Mouse (Mus musculus) neural tube, embryonic 15.5 days (tissue): Measurements from ENCODE around the gene Mrps21. TPM values are rescaled to one million over a fixed set of nuclear protein-coding genes. Genes with fewer than 3 reads are reported as not detected.
"Not testable (repeated sequence)": the region's sequence is repeated elsewhere in the genome, so short reads cannot be mapped to it uniquely, and the experiment has no call there.

Source experiments
- ATAC-seq: fragments of 200-750 bp; cut with Nextera tagmentation; 2 replicates; pipeline ENCODE4 v1.8.0; 2017; ENCODE audit warnings: mild to moderate bottlenecking, moderate TSS enrichment, moderate library complexity; ENCODE audit not compliant: low FRiP score
- H3K27ac ChIP-seq: fragments of 300-500 bp; sonication (generic); replicated peaks from 2 replicates; pipeline ENCODE4 v1.5.1; 2015; ENCODE audit warnings: mild to moderate bottlenecking, inconsistent platforms
- H3K27me3 ChIP-seq: fragments of 300-500 bp; sonication (generic); replicated peaks from 2 replicates; pipeline ENCODE4 v1.6.1; 2015; ENCODE audit warnings: inconsistent platforms
- H3K36me3 ChIP-seq: fragments of 300-500 bp; sonication (generic); 2 replicates; pipeline ENCODE4 v1.6.1; 2015; ENCODE audit warnings: inconsistent platforms
- H3K4me1 ChIP-seq: fragments of 300-500 bp; sonication (generic); 2 replicates; pipeline ENCODE4 v1.6.1; 2015; ENCODE audit warnings: inconsistent platforms
- H3K4me2 ChIP-seq: fragments of 300-500 bp; sonication (generic); 2 replicates; pipeline ENCODE4 v1.6.1; 2015; ENCODE audit warnings: inconsistent platforms, mild to moderate bottlenecking, moderate library complexity
- H3K4me3 ChIP-seq: fragments of 300-500 bp; sonication (generic); replicated peaks from 2 replicates; pipeline ENCODE4 v1.5.1; 2015; ENCODE audit warnings: mild to moderate bottlenecking, inconsistent platforms
- H3K9ac ChIP-seq: fragments of 300-500 bp; sonication (generic); replicated peaks from 2 replicates; pipeline ENCODE4 v1.6.1; 2015; ENCODE audit warnings: mild to moderate bottlenecking, inconsistent platforms
- H3K9me3 ChIP-seq: fragments of 300-500 bp; sonication (generic); replicated peaks from 2 replicates; pipeline ENCODE4 v1.6.1; 2016; ENCODE audit warnings: inconsistent platforms
- WGBS: fragments of 180-500 bp; shearing (Covaris S2); methylation state at CpG from one replicate; pipeline ENCODE4 v1.1.7; 2015; ENCODE audit warnings: mixed read lengths; 5-methylcytosine and 5-hydroxymethylcytosine counted together
- polyA plus RNA-seq: library from polyadenylated mRNA; unstranded; fragments of >200 nt; fragmentation: Nextera tagmentation; extraction: Ambion mirVana; gene quantifications from 2 replicates; pipeline ENCODE4 v1.2.1, GENCODE M21; 2015

The Mrps21 gene
- polyA plus RNA-seq, 1 experiment from 2014 or later: 296 TPM

- Histone ChIP-seq H3K4me2 (no peak overlapping the region), H3K27ac (no peak overlapping the region), H3K4me3 (no peak overlapping the region), H3K9me3 (no peaks in the 10 kb centered on the region), H3K4me1 (peaks cover 34% of the 10 kb centered on the region), H3K36me3 (no peaks in the 10 kb centered on the region; the same call in 1 of the 2 replicates), H3K9ac (no peak overlapping the region), H3K27me3 (peaks cover 12% of the 10 kb centered on the region)
- ATAC-seq: no peak
Observed at GRCm38 (mm10) chr3:95902373-95902625, 31.0 kb upstream of the Mrps21 start.

- 69% methylated on average over 9 of the region's 9 CpGs for WGBS
- Histone ChIP-seq H3K27me3 (peaks cover 11% of the 10 kb centered on the region), H3K4me2 (no peak overlapping the region), H3K27ac (no peak overlapping the region), H3K9ac (no peak overlapping the region), H3K4me3 (no peak overlapping the region), H3K36me3 (no peaks in the 10 kb centered on the region; the same call in 1 of the 2 replicates), H3K4me1 (peaks cover 30% of the 10 kb centered on the region), H3K9me3 (no peaks in the 10 kb centered on the region)
- ATAC-seq: no peak
Observed at GRCm38 (mm10) chr3:95901616-95902372, 30.5 kb upstream of the Mrps21 start.

DNA sequence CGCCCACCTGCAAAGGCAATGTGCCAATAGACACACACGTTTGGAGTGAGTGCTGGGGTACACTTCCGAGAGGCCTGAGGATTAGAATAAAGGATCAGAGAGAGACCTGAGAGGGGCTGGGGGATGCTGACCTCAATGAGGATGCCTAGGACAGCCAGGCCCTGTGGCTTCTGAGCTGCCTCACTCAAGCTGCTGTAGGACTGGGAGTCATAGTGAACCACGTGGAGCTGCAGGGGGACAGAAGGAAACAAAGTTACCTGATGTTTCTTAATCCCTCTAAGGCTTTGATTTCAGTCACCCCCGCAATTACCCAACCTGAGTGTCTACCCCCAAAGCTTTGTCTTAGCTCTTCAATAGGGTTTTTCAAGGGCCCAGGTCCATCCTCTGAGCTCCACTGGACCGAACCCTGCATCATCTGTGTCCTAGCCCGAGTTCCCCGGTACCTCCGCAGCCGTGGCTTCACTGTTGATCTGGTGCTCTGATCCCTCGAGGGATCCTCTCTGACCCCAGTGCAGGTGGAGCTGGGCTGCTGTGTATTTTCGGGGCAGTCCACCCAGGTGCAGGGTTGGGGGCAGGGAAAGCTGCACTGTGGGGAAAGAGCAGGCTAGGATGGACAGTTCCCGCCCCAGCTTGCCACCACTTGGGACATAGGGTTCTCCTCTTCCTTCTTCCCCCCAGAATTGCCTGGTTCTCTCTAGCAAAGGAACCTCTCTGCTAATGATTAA is 28.6 kb upstream of the Mrps21 start:
- H3K36me3 ChIP-seq: no peaks in the 10 kb centered on the region; the same call in 1 of the 2 replicates
- WGBS: 84% methylated on average over 13 of the region's 13 CpGs
- peaks cover 8% of the 10 kb centered on the region for H3K27me3 ChIP-seq
- ATAC-seq: no peak
- peaks cover 23% of the 10 kb centered on the region for H3K4me1 ChIP-seq
- H3K4me2 ChIP-seq: no peak overlapping the region
- H3K9me3 ChIP-seq: no peaks in the 10 kb centered on the region
- H3K27ac ChIP-seq: no peak overlapping the region
- no peak overlapping the region for H3K9ac ChIP-seq
- H3K4me3 ChIP-seq: no peak overlapping the region

DNA sequence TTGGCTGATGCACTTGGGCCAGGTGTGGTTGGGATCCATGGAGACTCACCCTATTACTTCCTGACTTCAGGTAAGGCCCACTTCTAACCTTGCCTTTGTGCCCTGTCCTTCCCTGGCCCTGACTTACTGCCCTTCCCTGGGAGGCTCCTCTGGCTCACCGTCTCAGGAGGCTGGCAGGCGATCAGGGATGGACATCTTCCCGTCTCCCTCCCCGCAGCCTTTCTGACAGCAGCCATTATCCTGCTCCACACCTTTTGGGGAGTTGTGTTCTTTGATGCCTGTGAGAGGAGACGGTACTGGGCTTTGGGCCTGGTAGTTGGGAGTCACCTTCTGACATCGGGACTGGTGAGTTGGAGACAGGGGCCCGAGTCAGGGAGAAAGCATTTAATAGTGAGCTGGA is 24.2 kb upstream of the Mrps21 start:
- H3K9me3 ChIP-seq, H3K27ac ChIP-seq, H3K36me3 ChIP-seq, H3K4me3 ChIP-seq, ATAC-seq, H3K9ac ChIP-seq, H3K27me3 ChIP-seq: not testable (repeated sequence)
- peak overlapping the region; percentile 69 for H3K4me2 ChIP-seq
- H3K4me1 ChIP-seq: peaks cover 29% of the 10 kb centered on the region
- 87% methylated on average over 7 of the region's 7 CpGs for WGBS

DNA sequence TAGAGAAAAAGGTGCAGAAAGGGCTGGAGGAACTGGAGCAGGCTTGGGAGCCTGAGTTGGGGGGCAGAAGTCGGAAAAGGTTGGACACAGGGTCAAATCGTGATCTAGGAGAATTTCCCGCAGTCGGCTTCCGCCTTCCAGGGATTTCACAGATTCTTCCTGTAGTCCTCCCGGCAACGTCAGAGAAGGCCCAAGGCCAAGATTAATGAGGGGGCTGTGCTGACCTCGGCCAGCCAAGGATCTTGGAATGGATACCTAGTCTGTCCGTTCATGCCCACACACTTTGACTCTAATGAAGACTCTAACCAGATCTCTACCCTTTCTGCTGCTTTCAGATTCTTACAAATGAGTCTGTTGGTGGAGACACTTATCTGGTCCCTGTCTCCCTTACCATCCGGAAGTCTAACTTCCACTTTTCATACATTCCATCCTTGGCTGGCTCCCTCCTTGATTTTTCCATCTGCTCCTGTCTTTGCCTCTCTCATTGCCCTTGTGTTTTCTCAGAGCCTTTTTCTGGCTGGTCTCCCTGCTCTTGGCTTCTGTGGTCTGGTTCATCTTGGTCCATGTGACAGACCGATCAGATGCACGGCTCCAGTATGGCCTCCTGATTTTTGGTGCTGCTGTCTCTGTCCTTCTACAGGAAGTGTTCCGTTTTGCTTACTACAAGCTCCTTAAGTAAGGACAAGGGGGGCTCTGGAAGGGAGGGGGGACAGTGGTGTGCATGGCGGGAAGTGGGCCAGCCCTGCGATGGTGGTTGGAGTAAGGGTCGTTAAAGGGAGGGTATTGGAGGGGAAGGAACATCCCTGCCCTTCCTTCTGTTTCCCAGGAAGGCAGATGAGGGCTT is 23.2 kb upstream of the Mrps21 start:
- peak overlapping the region; percentile 66 for H3K4me3 ChIP-seq
- H3K27ac ChIP-seq: peak overlapping the region; percentile 79
- no peaks in the 10 kb centered on the region for H3K9me3 ChIP-seq
- WGBS: 10% methylated on average over 16 of the region's 16 CpGs
- peak overlapping the region; percentile 69 for H3K4me2 ChIP-seq
- no peaks in the 10 kb centered on the region; the same call in 1 of the 2 replicates for H3K36me3 ChIP-seq
- H3K27me3 ChIP-seq: no peaks in the 10 kb centered on the region
- peak; percentile 26 for ATAC-seq
- H3K4me1 ChIP-seq: peaks cover 29% of the 10 kb centered on the region
- peak overlapping the region; percentile 73 for H3K9ac ChIP-seq

- not testable (repeated sequence) for H3K9me3 ChIP-seq, H3K27me3 ChIP-seq, H3K36me3 ChIP-seq
- Histone ChIP-seq H3K4me3 (peak within 1 kb of the TSS; percentile 66), H3K9ac (peak within 1 kb of the TSS; percentile 73), H3K27ac (peak within 1 kb of the TSS; percentile 79), H3K4me1 (peaks cover 29% of the 10 kb centered on the region), H3K4me2 (peak within 1 kb of the TSS; percentile 69)
- ATAC-seq: peak; percentile 97
- under 1% methylated on average over 30 of the region's 43 CpGs for WGBS
Observed at GRCm38 (mm10) chr3:95893606-95894316, 22.4 kb upstream of the Mrps21 start, which contains the start of gene Aph1a. Gene Aph1a (plus strand): TSS chr3:95893969.

- Histone ChIP-seq H3K9ac (peak overlapping the region; percentile 37), H3K4me3 (peak overlapping the region; percentile 66), H3K27ac (peak overlapping the region; percentile 79), H3K9me3 (no peaks in the 10 kb centered on the region), H3K4me1 (peaks cover 29% of the 10 kb centered on the region), H3K4me2 (peak overlapping the region; percentile 64), H3K36me3 (no peaks in the 10 kb centered on the region; the same call in 1 of the 2 replicates), H3K27me3 (no peaks in the 10 kb centered on the region)
- no peak for ATAC-seq
- WGBS: 13% methylated on average over 7 of the region's 7 CpGs
Observed at GRCm38 (mm10) chr3:95893126-95893525, 21.8 kb upstream of the Mrps21 start.

DNA sequence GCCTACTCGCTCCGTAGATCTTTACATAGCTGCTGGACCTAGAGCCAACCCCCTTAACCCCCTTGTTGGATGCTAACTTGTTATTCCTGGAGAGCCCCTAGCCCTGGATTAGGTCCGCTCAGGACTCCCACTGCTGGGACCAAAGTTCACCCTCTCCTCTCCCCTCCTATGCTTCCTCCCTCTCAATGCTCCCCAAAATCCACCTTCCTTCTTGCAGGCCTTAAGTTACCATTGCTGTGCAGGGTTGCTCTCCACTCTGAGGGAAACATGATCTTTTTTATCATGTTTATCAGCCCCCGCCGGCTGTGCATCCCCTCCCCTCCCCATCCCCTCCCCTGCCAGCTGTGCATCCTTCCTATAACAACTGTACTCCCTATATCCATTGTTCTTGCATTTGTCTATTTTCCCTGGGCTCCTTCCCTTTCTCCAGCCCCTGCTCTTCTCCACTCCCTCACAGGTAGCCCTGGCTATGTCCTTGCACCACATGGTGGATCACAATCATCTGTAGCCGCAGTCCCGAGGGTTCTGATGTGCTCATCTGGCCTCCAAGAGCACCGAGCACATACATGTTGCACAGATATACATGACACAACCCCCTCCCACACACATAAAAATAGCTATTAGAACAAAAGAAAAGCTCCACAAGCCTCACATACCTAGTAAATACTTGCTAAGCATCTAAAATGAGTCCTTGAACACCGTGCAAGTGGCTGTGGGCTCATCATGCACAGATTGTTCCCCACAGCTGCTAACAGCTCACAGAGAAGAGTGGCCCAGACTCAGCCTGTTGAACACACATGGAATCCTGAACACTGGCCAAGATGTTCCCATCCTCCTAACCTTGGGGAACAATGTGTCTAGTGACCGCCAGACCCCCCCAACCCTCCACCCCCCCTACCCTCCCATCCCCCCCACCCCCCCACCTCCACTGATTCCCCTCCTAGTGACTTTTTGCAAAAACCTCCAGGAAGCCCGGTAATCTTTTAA is 21.0 kb upstream of the Mrps21 start:
- Histone ChIP-seq H3K9me3 (no peaks in the 10 kb centered on the region), H3K27ac (peak overlapping the region; percentile 79), H3K4me3 (peak overlapping the region; percentile 11; the same call in 1 of the 2 replicates), H3K36me3 (no peaks in the 10 kb centered on the region), H3K4me2 (peak overlapping the region; percentile 64), H3K27me3 (no peaks in the 10 kb centered on the region), H3K9ac (no peak overlapping the region; the same call in 1 of the 2 replicates), H3K4me1 (peaks cover 29% of the 10 kb centered on the region)
- ATAC-seq: no peak
- 32% methylated on average over 11 of the region's 11 CpGs for WGBS

GRCm38 (mm10) chr3:95891211-95892065 is 20.1 kb upstream of the Mrps21 start, which contains the start of gene BC028528:
Gene BC028528 (minus strand): TSS chr3:95892005.
- peak within 1 kb of the TSS; percentile 33 for H3K4me2 ChIP-seq
- ATAC-seq: no peak
- H3K27me3 ChIP-seq: no peaks in the 10 kb centered on the region
- H3K9me3 ChIP-seq: no peaks in the 10 kb centered on the region
- peaks cover 29% of the 10 kb centered on the region for H3K4me1 ChIP-seq
- peak within 1 kb of the TSS; percentile 72 for H3K27ac ChIP-seq
- H3K4me3 ChIP-seq: peak within 1 kb of the TSS; percentile 11; the same call in 1 of the 2 replicates
- H3K36me3 ChIP-seq: no peaks in the 10 kb centered on the region
- 20% methylated on average over 12 of the region's 12 CpGs for WGBS
- H3K9ac ChIP-seq: no peak within 1 kb of the TSS; the same call in 1 of the 2 replicates
